Mouse (Mus musculus): ENCODE data around the gene Arl6ip6.

DNA sequence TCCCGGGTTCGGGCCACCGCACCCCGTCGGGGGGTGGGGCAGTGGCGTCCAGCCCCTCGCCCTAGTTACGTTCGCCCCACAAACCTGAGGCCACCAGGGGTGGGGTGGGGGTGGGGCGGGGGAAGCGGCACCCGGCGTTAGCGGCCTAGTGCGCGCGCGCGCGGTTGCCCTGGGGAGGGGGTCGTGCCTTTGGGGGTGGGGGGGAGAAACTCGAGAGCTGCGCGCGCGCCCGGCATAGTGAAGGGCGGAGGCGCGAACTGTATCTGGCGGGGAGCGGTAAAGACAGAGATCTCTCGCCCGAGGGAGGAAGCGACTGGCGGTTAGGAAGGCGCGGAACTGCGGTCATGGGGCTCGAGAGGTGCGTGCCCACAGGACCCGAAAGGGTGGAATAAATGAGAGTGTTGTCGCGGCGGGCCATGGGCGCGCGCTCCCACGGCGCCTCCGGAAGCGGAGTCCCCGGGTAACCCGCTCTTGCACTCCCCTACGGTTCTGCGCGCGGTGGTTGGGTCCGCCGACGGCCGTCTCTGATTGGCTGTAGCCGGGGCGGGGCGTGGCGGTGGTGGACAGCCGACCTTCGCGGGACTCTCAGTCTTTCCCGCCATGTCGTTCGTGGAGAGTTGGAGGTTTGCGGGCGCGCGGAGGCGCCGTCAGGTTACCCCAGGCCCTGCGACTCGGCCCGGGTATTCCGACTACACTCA is at the start of gene Arl6ip6:
- TF ChIP-seq CTCF (IDR thresholded peaks at IDR 0.05; ENCODE audit: low read depth) (no peak), EP300 (IDR thresholded peaks at IDR 0.05; ENCODE audit: low read depth) (peak; percentile 66; the same call in 1 of the 2 replicates)
